Mouse (Mus musculus) forebrain, embryonic 16.5 days (tissue): ENCODE results near the gene Olfr884. TPM values are rescaled to one million over a fixed set of nuclear protein-coding genes. Genes with fewer than 3 reads are reported as not detected.

Source experiments
- ATAC-seq: fragments of 200-750 bp; cut with Nextera tagmentation; 2 replicates; pipeline ENCODE4 v1.8.0; 2017; ENCODE audit warnings: mild to moderate bottlenecking, moderate library complexity
- H3K27ac ChIP-seq: fragments of 300-500 bp; sonication (generic); 2 replicates; pipeline ENCODE4 v1.5.1; 2014; ENCODE audit warnings: low read length, control low read depth
- H3K27me3 ChIP-seq: fragments of 300-500 bp; sonication (generic); replicated peaks from 2 replicates; pipeline ENCODE4 v1.6.1; 2014; ENCODE audit warnings: low read length; ENCODE audit not compliant: control insufficient read depth, insufficient read depth
- H3K36me3 ChIP-seq: fragments of 300-500 bp; sonication (generic); 2 replicates; pipeline ENCODE4 v1.6.1; 2014; ENCODE audit not compliant: control insufficient read depth, insufficient read depth
- H3K4me1 ChIP-seq: fragments of 300-500 bp; sonication (generic); replicated peaks from 2 replicates; pipeline ENCODE4 v1.6.1; 2014; ENCODE audit warnings: low read length; ENCODE audit not compliant: control insufficient read depth, insufficient read depth
- H3K4me2 ChIP-seq: fragments of 300-500 bp; sonication (generic); 2 replicates; pipeline ENCODE4 v1.6.1; 2014; ENCODE audit warnings: mild to moderate bottlenecking, low read length, control low read depth
- H3K4me3 ChIP-seq: fragments of 300-500 bp; sonication (generic); replicated peaks from 2 replicates; pipeline ENCODE4 v1.5.1; 2014; ENCODE audit warnings: mild to moderate bottlenecking, low read length, control low read depth
- H3K9ac ChIP-seq: fragments of 300-500 bp; sonication (generic); replicated peaks from 2 replicates; pipeline ENCODE4 v1.6.1; 2014; ENCODE audit warnings: low read depth, low read length, control low read depth
- H3K9me3 ChIP-seq: fragments of 300-500 bp; sonication (generic); 2 replicates; pipeline ENCODE4 v1.6.1; 2016; ENCODE audit warnings: low read length; ENCODE audit not compliant: control insufficient read depth
- WGBS: fragments of 180-500 bp; shearing (Covaris S2); extraction: QIAGEN DNeasy Blood & Tissue Kit; methylation state at CpG from one replicate; pipeline ENCODE4 v1.1.7; 2014; 5-methylcytosine and 5-hydroxymethylcytosine counted together
- polyA plus RNA-seq: library from polyadenylated mRNA; unstranded; fragments of >200 nt; fragmentation: Nextera tagmentation; extraction: Ambion mirVana; gene quantifications from 2 replicates; pipeline ENCODE4 v1.2.1, GENCODE M21; 2015

Olfr884 gene
- not detected in 2 replicates for polyA plus RNA-seq

- Histone ChIP-seq H3K4me2 (no peak within 1 kb of the TSS), H3K36me3 (no peaks in the 10 kb centered on the region), H3K9me3 (no peaks in the 10 kb centered on the region), H3K27me3 (no peaks in the 10 kb centered on the region), H3K4me3 (no peak within 1 kb of the TSS), H3K9ac (no peak within 1 kb of the TSS), H3K27ac (no peak within 1 kb of the TSS), H3K4me1 (no peaks in the 10 kb centered on the region)
- ATAC-seq: no peak
- WGBS: 84% methylated on average over 1 of the region's 1 CpGs
Observed at GRCm38 (mm10) chr9:38046255-38046654, at the start of gene Olfr884. TSS of gene Olfr884 (plus strand) at chr9:38046555.

- no peak overlapping the region for H3K27ac ChIP-seq
- 43% methylated on average over 2 of the region's 2 CpGs for WGBS
- H3K36me3 ChIP-seq: no peaks in the 10 kb centered on the region
- no peak overlapping the region for H3K9ac ChIP-seq
- ATAC-seq: no peak
- H3K4me2 ChIP-seq: no peak overlapping the region
- H3K4me3 ChIP-seq: no peak overlapping the region
- no peaks in the 10 kb centered on the region for H3K27me3 ChIP-seq
- H3K9me3 ChIP-seq: no peaks in the 10 kb centered on the region
- no peaks in the 10 kb centered on the region for H3K4me1 ChIP-seq
Observed at GRCm38 (mm10) chr9:37998581-37999204, 47.7 kb upstream of the Olfr884 start.

GRCm38 (mm10) chr9:38000021-38000420 is 46.3 kb upstream of the Olfr884 start:
- Histone ChIP-seq H3K4me2 (no peak overlapping the region), H3K27ac (no peak overlapping the region), H3K27me3 (no peaks in the 10 kb centered on the region), H3K36me3 (no peaks in the 10 kb centered on the region), H3K4me1 (no peaks in the 10 kb centered on the region), H3K9me3 (no peaks in the 10 kb centered on the region), H3K4me3 (no peak overlapping the region), H3K9ac (no peak overlapping the region)
- no peak for ATAC-seq
- WGBS: 64% methylated on average over 1 of the region's 1 CpGs

- Histone ChIP-seq H3K27ac (no peak within 1 kb of the TSS), H3K27me3 (no peaks in the 10 kb centered on the region), H3K9ac (no peak within 1 kb of the TSS), H3K36me3 (no peaks in the 10 kb centered on the region), H3K4me3 (no peak within 1 kb of the TSS), H3K4me2 (no peak within 1 kb of the TSS), H3K4me1 (no peaks in the 10 kb centered on the region), H3K9me3 (no peaks in the 10 kb centered on the region)
- ATAC-seq: no peak
- 95% methylated on average over 1 of the region's 1 CpGs for WGBS
Observed at GRCm38 (mm10) chr9:38025508-38025907, 20.8 kb upstream of the Olfr884 start, which contains the start of gene Olfr883. TSS of gene Olfr883 (plus strand) at chr9:38025808.

GRCm38 (mm10) chr9:38061022-38061421 is 14.7 kb downstream of the Olfr884 start, which contains the start of gene Olfr885:
TSS of gene Olfr885 (plus strand) at chr9:38061322.
- H3K9me3 ChIP-seq: no peaks in the 10 kb centered on the region
- no peak within 1 kb of the TSS for H3K27ac ChIP-seq
- 92% methylated on average over 3 of the region's 3 CpGs for WGBS
- H3K36me3 ChIP-seq: no peaks in the 10 kb centered on the region
- no peak within 1 kb of the TSS for H3K4me3 ChIP-seq
- H3K9ac ChIP-seq: no peak within 1 kb of the TSS
- ATAC-seq: no peak
- H3K4me2 ChIP-seq: no peak within 1 kb of the TSS
- H3K4me1 ChIP-seq: no peaks in the 10 kb centered on the region
- no peaks in the 10 kb centered on the region for H3K27me3 ChIP-seq

- H3K4me2 ChIP-seq: no peak within 1 kb of the TSS
- no peak for ATAC-seq
- H3K4me1 ChIP-seq: no peaks in the 10 kb centered on the region
- H3K9ac ChIP-seq: no peak within 1 kb of the TSS
- no peaks in the 10 kb centered on the region for H3K9me3 ChIP-seq
- no peaks in the 10 kb centered on the region for H3K36me3 ChIP-seq
- no peak within 1 kb of the TSS for H3K27ac ChIP-seq
- H3K27me3 ChIP-seq: no peaks in the 10 kb centered on the region
- 85% methylated on average over 1 of the region's 1 CpGs for WGBS
- no peak within 1 kb of the TSS for H3K4me3 ChIP-seq
Observed at GRCm38 (mm10) chr9:38083772-38084171, 37.4 kb downstream of the Olfr884 start, which contains the start of gene Olfr887. TSS of gene Olfr887 (plus strand) at chr9:38084072.

Other genes starting within 250 kb of the Olfr884 start
- not detected in 2 replicates for gene Olfr876, start 243.5 kb upstream of the Olfr884 start, polyA plus RNA-seq
- not detected in 2 replicates for gene Olfr877, start 192.3 kb upstream of the Olfr884 start, polyA plus RNA-seq
- not detected in 2 replicates for gene Olfr145, start 149.8 kb upstream of the Olfr884 start, polyA plus RNA-seq
- not detected in 2 replicates for gene Olfr878, start 128.7 kb upstream of the Olfr884 start, polyA plus RNA-seq
- not detected in 2 replicates for gene Olfr881, start 54.7 kb upstream of the Olfr884 start, polyA plus RNA-seq
- not detected in 2 replicates for gene Olfr883, start 20.7 kb upstream of the Olfr884 start, polyA plus RNA-seq
- gene Olfr885, start 14.8 kb downstream of the Olfr884 start, polyA plus RNA-seq: not detected in 2 replicates
- not detected in 2 replicates for gene Olfr887, start 37.5 kb downstream of the Olfr884 start, polyA plus RNA-seq
- not detected in 2 replicates for gene Olfr888, start 61.6 kb downstream of the Olfr884 start, polyA plus RNA-seq
- 0.05 TPM in 1 of 2 replicates, not detected in the other for gene Olfr889, start 68.6 kb downstream of the Olfr884 start, polyA plus RNA-seq
- gene Olfr890, start 96.0 kb downstream of the Olfr884 start, polyA plus RNA-seq: not detected in 2 replicates
- gene Olfr891, start 134.3 kb downstream of the Olfr884 start, polyA plus RNA-seq: not detected in 2 replicates
- gene Olfr893, start 161.8 kb downstream of the Olfr884 start, polyA plus RNA-seq: not detected in 2 replicates
- not detected in 2 replicates for gene Olfr894, start 171.5 kb downstream of the Olfr884 start, polyA plus RNA-seq
- gene Olfr143, start 206.2 kb downstream of the Olfr884 start, polyA plus RNA-seq: not detected in 2 replicates
- gene Olfr895, start 221.3 kb downstream of the Olfr884 start, polyA plus RNA-seq: not detected in 2 replicates
- gene Olfr896-ps1, start 244.6 kb downstream of the Olfr884 start, polyA plus RNA-seq: not detected in 2 replicates